In genomic region chr6:37051652-37052051, GRCm38 (mm10) we compare ENCODE assay signal across 26 mouse cellular contexts.
A peak's percentile ranks its signal among the peaks of the same experiment; 100 is the strongest.
DNase-seq lines count a peak whose midpoint lies in the region; ATAC-seq and TF ChIP-seq lines count a peak whose summit lies in the region.
"Had no signal": no experiment of that assay in that cellular context is flagged by ENCODE, and none has a peak within 500 bp of the region (broad histone marks: within the 10 kb centered on the region; RNA-seq: fewer than 3 reads in every experiment).

No protein-coding gene starts in this region.

- intact Hi-C loops in heart, adult 2 months (cut with DNase I): no loop called here

- ATAC-seq in megakaryocyte progenitor cell, adult 5-6 weeks (replicated peaks; ENCODE audit: poor library complexity): 0 out of 2 replicates have a peak, but pooled peaks have one; percentile 10
- ATAC-seq: CD4-positive, CD25-positive, alpha-beta regulatory T cell, adult 4 months; forebrain, embryonic 13.5 days; forebrain, postnatal 0 days; hindbrain, postnatal 0 days; inflammation-experienced regulatory T-cells, adult 6 months; intestine, embryonic 16.5 days had no signal

- DNase-seq in heart, adult 11 months: peak; percentile 10
- DNase-seq in heart, adult 2 months: no peak
- DNase-seq in CH12.LX (ENCODE audit: extremely low read depth): peak; percentile 70
- no peak for DNase-seq in layer of hippocampus, adult 11-12 months (ENCODE audit: low spot score)
- no peak for DNase-seq in gastrocnemius, adult 18-20 months (ENCODE audit: low spot score)
- DNase-seq: adrenal gland, postnatal 10 days; adrenal gland, postnatal 36 days; cerebellum, adult 11-12 months; cerebellum, adult 8-10 months; cerebellum, postnatal 10 days; cerebellum, postnatal 36 days; embryo, embryonic 11 days; forebrain, postnatal 0 days; gastrocnemius, postnatal 25 days; kidney, adult 18-20 months had no signal

- H3K9me3 ChIP-seq in CH12.LX (replicated peaks; ENCODE audit: low read length): no peaks in the 10 kb centered on the region
- H3K9me3 ChIP-seq: embryonic facial prominence, embryonic 10.5 days; embryonic facial prominence, embryonic 13.5 days; forebrain, embryonic 13.5 days had no signal

- H3K4me2 ChIP-seq in CH12.LX (ENCODE audit: insufficient read depth, low read depth, poor library complexity, severe bottlenecking): peak overlapping the region; percentile 80
- H3K4me2 ChIP-seq: embryonic facial prominence, embryonic 13.5 days; forebrain, embryonic 13.5 days; heart, embryonic 11.5 days; hindbrain, embryonic 14.5 days had no signal

- no peak overlapping the region for H3K27ac ChIP-seq in heart, adult 2 months
- H3K27ac ChIP-seq in CH12.LX (ENCODE audit: insufficient read depth, low read depth): peak overlapping the region; percentile 78
- H3K27ac ChIP-seq: embryonic facial prominence, embryonic 10.5 days; embryonic facial prominence, embryonic 13.5 days; forebrain, embryonic 13.5 days; hindbrain, embryonic 14.5 days; hindbrain, postnatal 0 days had no signal

- TF ChIP-seq RAD21 in CH12.LX (IDR thresholded peaks at IDR 0.05; ENCODE audit: low read depth, low read length): no peak

- no peak overlapping the region for H3K9ac ChIP-seq in heart, adult 2 months (ENCODE audit: low read depth, low read length)
- H3K9ac ChIP-seq in CH12.LX (ENCODE audit: insufficient read depth, low read depth): peak overlapping the region; percentile 20
- H3K9ac ChIP-seq: embryonic facial prominence, embryonic 13.5 days; forebrain, embryonic 13.5 days; forebrain, postnatal 0 days; hindbrain, embryonic 14.5 days had no signal

- no peak overlapping the region for H3K4me3 ChIP-seq in heart, adult 2 months
- H3K4me3 ChIP-seq in CH12.LX (replicated peaks in 1 of 3; ENCODE audit: low read depth in 2 of 3, low read length in 2 of 3, poor library complexity in 1 of 3): no peak overlapping the region
- H3K4me3 ChIP-seq: embryonic facial prominence, embryonic 10.5 days; embryonic facial prominence, embryonic 13.5 days; erythroblast, embryonic 14.5 days; forebrain, embryonic 13.5 days had no signal

- no peaks in the 10 kb centered on the region for H3K4me1 ChIP-seq in heart, adult 2 months (ENCODE audit: control insufficient read depth, insufficient read depth, low read length)
- H3K4me1 ChIP-seq in CH12.LX (ENCODE audit: control insufficient read depth in 1 of 2, insufficient read depth in 2 of 2): peaks cover 15 to 70% of the 10 kb centered on the region in 2 experiments
- H3K4me1 ChIP-seq: embryonic facial prominence, embryonic 10.5 days; embryonic facial prominence, embryonic 13.5 days; forebrain, embryonic 13.5 days had no signal

- no peak for TF ChIP-seq POLR2A in heart, adult 2 months (IDR thresholded peaks at IDR 0.05; ENCODE audit: insufficient read depth, low read depth, low read length)
- TF ChIP-seq POLR2A in CH12.LX (IDR thresholded peaks at IDR 0.05; ENCODE audit: low read depth, low read length): peak; percentile 33; the same call in 1 of the 2 replicates

- TF ChIP-seq CTCF in heart, adult 2 months (IDR thresholded peaks at IDR 0.05): no peak
- no peak for TF ChIP-seq CTCF in CH12.LX (conservative IDR thresholded peaks at IDR 0.05 in 1 of 2, IDR thresholded peaks at IDR 0.05 in 1 of 2; ENCODE audit: low read depth in 2 of 2, low read length in 2 of 2)

- dilution Hi-C loops in CH12.LX (cut with MboI; ENCODE audit: extremely low pct_ligation_motif_present, extremely low pct_unique_long_range_greater_than_20kb, low sequenced_read_pairs): no loop called here

- no peaks in the 10 kb centered on the region for H3K27me3 ChIP-seq in heart, adult 2 months (ENCODE audit: control insufficient read depth, insufficient read depth, low read length)
- no peaks in the 10 kb centered on the region for H3K27me3 ChIP-seq in CH12.LX (replicated peaks)
- H3K27me3 ChIP-seq: embryonic facial prominence, embryonic 13.5 days; forebrain, embryonic 13.5 days had no signal

- in situ Hi-C loops in CH12.LX (cut with MboI; ENCODE audit: low pct_ligation_motif_present, low pct_unique_long_range_greater_than_20kb, low sequenced_read_pairs): loop anchor here (10.0 kb wide), 1 partner anchor 393 kb away; the partner anchor contains the start of gene Creb3l2

- no peaks in the 10 kb centered on the region for H3K79me2 ChIP-seq in heart, adult 2 months (replicated peaks; ENCODE audit: control insufficient read depth, insufficient read depth, low read length)
- peaks cover 12% of the 10 kb centered on the region; the same call in 1 of the 2 replicates for H3K79me2 ChIP-seq in CH12.LX (replicated peaks; ENCODE audit: control insufficient read depth, extremely low read depth, insufficient read depth, poor library complexity, severe bottlenecking)

- 54% methylated on average over 5 of the region's 5 CpGs for WGBS in heart, adult 2 months

- no peak for TF ChIP-seq EP300 in heart, adult 2 months (IDR thresholded peaks at IDR 0.05; ENCODE audit: insufficient read depth, low read depth, low read length)
- peak; percentile 68 for TF ChIP-seq EP300 in CH12.LX (IDR thresholded peaks at IDR 0.05; ENCODE audit: low read length)

- no peaks in the 10 kb centered on the region for H3K36me3 ChIP-seq in heart, adult 2 months (ENCODE audit: control insufficient read depth, insufficient read depth, low read length)
- peaks cover 0 to 14% of the 10 kb centered on the region in 2 experiments for H3K36me3 ChIP-seq in CH12.LX (replicated peaks in 1 of 2; ENCODE audit: control insufficient read depth in 1 of 2, insufficient read depth in 1 of 2, low read length in 1 of 2)
- H3K36me3 ChIP-seq: embryonic facial prominence, embryonic 10.5 days; embryonic facial prominence, embryonic 13.5 days had no signal

TF ChIP-seq in CH12.LX, 34 proteins besides CTCF, POLR2A, EP300 and RAD21:
- peak; percentile 53; the same call in 1 of the 2 replicates for TF ChIP-seq BHLHE40 (IDR thresholded peaks at IDR 0.05; ENCODE audit: low read depth, low read length)
- no peak for TF ChIP-seq ZKSCAN1 (IDR thresholded peaks at IDR 0.05; ENCODE audit: borderline replicate concordance, low read depth, low read length)
- peak; percentile 51; the same call in 1 of the 2 replicates for TF ChIP-seq IRF4 (IDR thresholded peaks at IDR 0.05; ENCODE audit: low read depth, low read length)
- TF ChIP-seq MAFK (IDR thresholded peaks at IDR 0.05; ENCODE audit: insufficient replicate concordance, low read length): no peak
- TF ChIP-seq HCFC1 (IDR thresholded peaks at IDR 0.05; ENCODE audit: low read depth, low read length): no peak
- no peak for TF ChIP-seq ELF1 (IDR thresholded peaks at IDR 0.05; ENCODE audit: low read depth, low read length)
- TF ChIP-seq TBP (conservative IDR thresholded peaks at IDR 0.05; ENCODE audit: low read depth, low read length): peak; percentile 81; the same call in 1 of the 2 replicates
- no peak for TF ChIP-seq NRF1 (IDR thresholded peaks at IDR 0.05; ENCODE audit: low read depth, low read length)
- TF ChIP-seq MAZ (IDR thresholded peaks at IDR 0.05; ENCODE audit: low read depth, low read length): peak; percentile 61; the same call in 1 of the 2 replicates
- TF ChIP-seq CHD2 (IDR thresholded peaks at IDR 0.05; ENCODE audit: low read length): 0 out of 2 replicates have a peak, but pooled peaks have one; percentile 26
- no peak for TF ChIP-seq JUN (IDR thresholded peaks at IDR 0.05; ENCODE audit: insufficient read depth, low read depth, low read length)
- no peak for TF ChIP-seq PAX5 (IDR thresholded peaks at IDR 0.05; ENCODE audit: low read length)
- TF ChIP-seq POLR2AphosphoS2 (IDR thresholded peaks at IDR 0.05; ENCODE audit: low read depth, low read length): no peak
- 0 out of 2 replicates have a peak, but pooled peaks have one; percentile 31 for TF ChIP-seq NELFE (IDR thresholded peaks at IDR 0.05; ENCODE audit: low read depth, low read length)
- TF ChIP-seq GABPA (IDR thresholded peaks at IDR 0.05; ENCODE audit: insufficient replicate concordance, low read depth, low read length): no peak
- TF ChIP-seq MYC (IDR thresholded peaks at IDR 0.05; ENCODE audit: low read depth, low read length): peak; percentile 87
- no peak for TF ChIP-seq CHD1 (IDR thresholded peaks at IDR 0.05; ENCODE audit: low read depth, low read length)
- TF ChIP-seq USF2 (conservative IDR thresholded peaks at IDR 0.05; ENCODE audit: low read depth, low read length): no peak
- peak; percentile 37; the same call in 1 of the 2 replicates for TF ChIP-seq MXI1 (IDR thresholded peaks at IDR 0.05; ENCODE audit: low read depth, low read length)
- TF ChIP-seq ETS1 (conservative IDR thresholded peaks at IDR 0.05; ENCODE audit: low read depth, low read length): peak; percentile 73
- TF ChIP-seq TCF12 (IDR thresholded peaks at IDR 0.05; ENCODE audit: low read depth, low read length): peak; percentile 84
- TF ChIP-seq UBTF (IDR thresholded peaks at IDR 0.05; ENCODE audit: low read depth, low read length): no peak
- no peak for TF ChIP-seq ZC3H11A (IDR thresholded peaks at IDR 0.05; ENCODE audit: low read depth, low read length)
- TF ChIP-seq MAX (IDR thresholded peaks at IDR 0.05; ENCODE audit: low read length): peak; percentile 85

Comparison
In these comparisons a context has a peak if more than half of its experiments do, and no peak if none do; other contexts are left out.
1. DNase-seq: peak in heart, adult 11 months (single experiment) and CH12.LX (single experiment); none in heart, adult 2 months (0 of 2), layer of hippocampus, adult 11-12 months (single experiment) and gastrocnemius, adult 18-20 months (single experiment).